Mouse (Mus musculus): ENCODE results near the gene Aaed1.
"Not testable (repeated sequence)": the region's sequence is repeated elsewhere in the genome, so short reads cannot be mapped to it uniquely, and the experiment has no call there.

Gene Aaed1

GRCm38 (mm10) chr13:64274879-64275753 lies 37.4 kb downstream of the Aaed1 start, which contains the start of gene Cdc14b:
Gene Cdc14b (minus strand): TSS chr13:64275290.
- peak; percentile 69 for DNase-seq (ENCODE audit: low read depth, low spot score)
- Histone ChIP-seq H3K36me3 (ENCODE audit: control insufficient read depth, insufficient read depth, low read length, poor library complexity, severe bottlenecking) (no peaks in the 10 kb centered on the region), H3K27me3 (ENCODE audit: control insufficient read depth, insufficient read depth, low read length, poor library complexity, severe bottlenecking) (peaks cover 2% of the 10 kb centered on the region; the same call in 1 of the 2 replicates)

- H3K36me3 ChIP-seq (ENCODE audit: control insufficient read depth, insufficient read depth, low read length, poor library complexity, severe bottlenecking) = no peaks in the 10 kb centered on the region
Measured at GRCm38 (mm10) chr13:64273891-64274844, 38.3 kb downstream of the Aaed1 start.

GRCm38 (mm10) chr13:64273352-64273751 lies 39.2 kb downstream of the Aaed1 start:
- peaks cover 2% of the 10 kb centered on the region; the same call in 1 of the 2 replicates for H3K27me3 ChIP-seq (ENCODE audit: control insufficient read depth, insufficient read depth, low read length, poor library complexity, severe bottlenecking)
- no peak for DNase-seq (ENCODE audit: low read depth, low spot score)

More at GRCm38 (mm10) chr13:64273891-64274844, 38.3 kb downstream of the Aaed1 start:
- H3K27me3 ChIP-seq (ENCODE audit: control insufficient read depth, insufficient read depth, low read length, poor library complexity, severe bottlenecking) = peaks cover 2% of the 10 kb centered on the region; the same call in 1 of the 2 replicates
- DNase-seq (ENCODE audit: low read depth, low spot score) = peak; percentile 53

GRCm38 (mm10) chr13:64268384-64268783 lies 44.1 kb downstream of the Aaed1 start:
- DNase-seq (ENCODE audit: low read depth, low spot score) = no peak
- H3K36me3 ChIP-seq (ENCODE audit: control insufficient read depth, insufficient read depth, low read length, poor library complexity, severe bottlenecking) = no peaks in the 10 kb centered on the region
- no peaks in the 10 kb centered on the region for H3K27me3 ChIP-seq (ENCODE audit: control insufficient read depth, insufficient read depth, low read length, poor library complexity, severe bottlenecking)

More at GRCm38 (mm10) chr13:64273352-64273751, 39.2 kb downstream of the Aaed1 start:
- no peaks in the 10 kb centered on the region for H3K36me3 ChIP-seq (ENCODE audit: control insufficient read depth, insufficient read depth, low read length, poor library complexity, severe bottlenecking)

GRCm38 (mm10) chr13:64267151-64267550 lies 45.4 kb downstream of the Aaed1 start:
- no peak for DNase-seq (ENCODE audit: low read depth, low spot score)
- no peaks in the 10 kb centered on the region; the same call in 1 of the 2 replicates for H3K27me3 ChIP-seq (ENCODE audit: control insufficient read depth, insufficient read depth, low read length, poor library complexity, severe bottlenecking)
- no peaks in the 10 kb centered on the region for H3K36me3 ChIP-seq (ENCODE audit: control insufficient read depth, insufficient read depth, low read length, poor library complexity, severe bottlenecking)

GRCm38 (mm10) chr13:64264586-64264985 lies 47.9 kb downstream of the Aaed1 start:
- Histone ChIP-seq H3K36me3 (ENCODE audit: control insufficient read depth, insufficient read depth, low read length, poor library complexity, severe bottlenecking) (no peaks in the 10 kb centered on the region), H3K27me3 (ENCODE audit: control insufficient read depth, insufficient read depth, low read length, poor library complexity, severe bottlenecking) (no peaks in the 10 kb centered on the region; the same call in 1 of the 2 replicates)
- no peak for DNase-seq (ENCODE audit: low read depth, low spot score)

- Histone ChIP-seq H3K27me3 (ENCODE audit: control insufficient read depth, insufficient read depth, low read length, poor library complexity, severe bottlenecking) (no peaks in the 10 kb centered on the region; the same call in 1 of the 2 replicates), H3K36me3 (ENCODE audit: control insufficient read depth, insufficient read depth, low read length, poor library complexity, severe bottlenecking) (no peaks in the 10 kb centered on the region)
- DNase-seq (ENCODE audit: low read depth, low spot score) = no peak
Measured at GRCm38 (mm10) chr13:64259903-64260302, 52.6 kb downstream of the Aaed1 start.

- DNase-seq (ENCODE audit: low read depth, low spot score) = no peak
- Histone ChIP-seq H3K27me3 (ENCODE audit: control insufficient read depth, insufficient read depth, low read length, poor library complexity, severe bottlenecking) (no peaks in the 10 kb centered on the region; the same call in 1 of the 2 replicates), H3K36me3 (ENCODE audit: control insufficient read depth, insufficient read depth, low read length, poor library complexity, severe bottlenecking) (no peaks in the 10 kb centered on the region)
Measured at GRCm38 (mm10) chr13:64258516-64258821, 54.0 kb downstream of the Aaed1 start.

GRCm38 (mm10) chr13:64257814-64258515 lies 54.5 kb downstream of the Aaed1 start:
- DNase-seq (ENCODE audit: low read depth, low spot score) = no peak
- no peaks in the 10 kb centered on the region; the same call in 1 of the 2 replicates for H3K27me3 ChIP-seq (ENCODE audit: control insufficient read depth, insufficient read depth, low read length, poor library complexity, severe bottlenecking)

GRCm38 (mm10) chr13:64257010-64257813 lies 55.3 kb downstream of the Aaed1 start:
- Histone ChIP-seq H3K27me3 (ENCODE audit: control insufficient read depth, insufficient read depth, low read length, poor library complexity, severe bottlenecking) (no peaks in the 10 kb centered on the region), H3K36me3 (ENCODE audit: control insufficient read depth, insufficient read depth, low read length, poor library complexity, severe bottlenecking) (no peaks in the 10 kb centered on the region)
- no peak for DNase-seq (ENCODE audit: low read depth, low spot score)

More at GRCm38 (mm10) chr13:64257814-64258515, 54.5 kb downstream of the Aaed1 start:
- no peaks in the 10 kb centered on the region for H3K36me3 ChIP-seq (ENCODE audit: control insufficient read depth, insufficient read depth, low read length, poor library complexity, severe bottlenecking)

- not testable (repeated sequence) for H3K27me3 ChIP-seq (ENCODE audit: control insufficient read depth, insufficient read depth, low read length, poor library complexity, severe bottlenecking); DNase-seq (ENCODE audit: low read depth, low spot score)
Measured at GRCm38 (mm10) chr13:64254185-64254584, 58.3 kb downstream of the Aaed1 start.

GRCm38 (mm10) chr13:64253697-64254096 lies 58.8 kb downstream of the Aaed1 start:
- Histone ChIP-seq H3K36me3 (ENCODE audit: control insufficient read depth, insufficient read depth, low read length, poor library complexity, severe bottlenecking) (no peaks in the 10 kb centered on the region), H3K27me3 (ENCODE audit: control insufficient read depth, insufficient read depth, low read length, poor library complexity, severe bottlenecking) (no peaks in the 10 kb centered on the region)
- no peak for DNase-seq (ENCODE audit: low read depth, low spot score)

More at GRCm38 (mm10) chr13:64254185-64254584, 58.3 kb downstream of the Aaed1 start:
- H3K36me3 ChIP-seq (ENCODE audit: control insufficient read depth, insufficient read depth, low read length, poor library complexity, severe bottlenecking) = not testable (repeated sequence)

GRCm38 (mm10) chr13:64252147-64252546 lies 60.4 kb downstream of the Aaed1 start:
- Histone ChIP-seq H3K27me3 (ENCODE audit: control insufficient read depth, insufficient read depth, low read length, poor library complexity, severe bottlenecking) (no peaks in the 10 kb centered on the region), H3K36me3 (ENCODE audit: control insufficient read depth, insufficient read depth, low read length, poor library complexity, severe bottlenecking) (no peaks in the 10 kb centered on the region)
- no peak for DNase-seq (ENCODE audit: low read depth, low spot score)

Data from splenic B cell, adult 2 months (primary cell).